Mouse (Mus musculus) CH12.LX (cell line): ENCODE data around the gene Pdia3. TPM values are rescaled to one million over a fixed set of nuclear protein-coding genes. Genes with fewer than 3 reads are reported as not detected.
"Not testable (repeated sequence)": the region's sequence is repeated elsewhere in the genome, so short reads cannot be mapped to it uniquely, and the experiment has no call there.

Source experiments
- DNase-seq: peaks from one replicate; pipeline ENCODE4 v3.0.0-alpha.2; 2013; ENCODE audit errors: extremely low read depth
- H3K27ac ChIP-seq: 2 replicates; pipeline ENCODE4 v1.5.1; 2012; ENCODE audit warnings: low read depth, mild to moderate bottlenecking, control low read depth, moderate library complexity; ENCODE audit not compliant: insufficient read depth
- H3K27me3 ChIP-seq: replicated peaks from 2 replicates; pipeline ENCODE3; 2012; ENCODE audit warnings: inconsistent platforms
- H3K36me3 ChIP-seq, 2 experiments: replicated peaks in 1 of 2; 2 replicates each; pipeline versions ENCODE3 to v1.6.1; 2012; ENCODE audit warnings: inconsistent platforms in 1 of 2, low read length in 1 of 2, mild to moderate bottlenecking in 1 of 2, mixed read lengths in 1 of 2, moderate library complexity in 1 of 2; ENCODE audit not compliant: control insufficient read depth in 1 of 2, insufficient read depth in 1 of 2
- H3K4me1 ChIP-seq, 2 experiments: 2 replicates each; pipeline ENCODE4 v1.6.1; 2012; ENCODE audit warnings: inconsistent platforms in 1 of 2, moderate library complexity in 1 of 2; ENCODE audit not compliant: insufficient read depth in 2 of 2, control insufficient read depth in 1 of 2
- H3K4me2 ChIP-seq: 2 replicates; pipeline ENCODE4 v1.6.1; 2012; ENCODE audit warnings: low read depth, mild to moderate bottlenecking, control low read depth; ENCODE audit not compliant: poor library complexity, insufficient read depth, severe bottlenecking
- H3K4me3 ChIP-seq, 3 experiments: fragments of 150-350 bp in 1 of 3; sonication (generic) in 1 of 3; replicated peaks in 1 of 3; 2 replicates each; pipeline versions ENCODE3 to v1.5.1; 2011 to 2012; ENCODE audit warnings: low read depth in 2 of 3, low read length in 2 of 3, mild to moderate bottlenecking in 2 of 3, moderate library complexity in 2 of 3, control low read depth in 1 of 3, improper control_type of control experiment in 1 of 3, inconsistent platforms in 1 of 3, mixed read lengths in 1 of 3; ENCODE audit not compliant: poor library complexity in 1 of 3
- H3K79me2 ChIP-seq: replicated peaks from 2 replicates; pipeline ENCODE4 v1.6.1; 2012; ENCODE audit warnings: mild to moderate bottlenecking, moderate library complexity; ENCODE audit not compliant: control insufficient read depth, poor library complexity, insufficient read depth, severe bottlenecking; ENCODE audit errors: extremely low read depth
- H3K9ac ChIP-seq: 2 replicates; pipeline ENCODE4 v1.6.1; 2012; ENCODE audit warnings: low read depth, mild to moderate bottlenecking, control low read depth, moderate library complexity; ENCODE audit not compliant: insufficient read depth
- H3K9me3 ChIP-seq: replicated peaks from 2 replicates; pipeline ENCODE3; 2012; ENCODE audit warnings: low read length, inconsistent platforms, mixed read lengths
- ELF1 ChIP-seq: IDR thresholded peaks from 2 replicates; pipeline ENCODE4 v1.6.1; 2014; ENCODE audit warnings: low read depth, mild to moderate bottlenecking, inconsistent platforms, low read length, improper control_type of control experiment
- HCFC1 ChIP-seq: IDR thresholded peaks from 2 replicates; pipeline ENCODE4 v1.6.1; 2012; ENCODE audit warnings: low read depth, mild to moderate bottlenecking, inconsistent platforms, low read length, improper control_type of control experiment
- KAT2A ChIP-seq: IDR thresholded peaks from 2 replicates; pipeline ENCODE4 v1.6.1; 2012; ENCODE audit warnings: low read length, improper control_type of control experiment, inconsistent platforms; ENCODE audit not compliant: insufficient replicate concordance
- MXI1 ChIP-seq: IDR thresholded peaks from 2 replicates; pipeline ENCODE4 v1.6.1; 2011; ENCODE audit warnings: mild to moderate bottlenecking, low read depth, low read length, improper control_type of control experiment
- NELFE ChIP-seq: IDR thresholded peaks from 2 replicates; pipeline ENCODE4 v1.6.1; 2011; ENCODE audit warnings: low read depth, low read length, improper control_type of control experiment
- NRF1 ChIP-seq: IDR thresholded peaks from 2 replicates; pipeline ENCODE4 v1.6.1; 2014; ENCODE audit warnings: low read depth, mild to moderate bottlenecking, inconsistent platforms, low read length, improper control_type of control experiment, moderate library complexity
- POLR2A ChIP-seq: IDR thresholded peaks from 2 replicates; pipeline ENCODE4 v1.6.1; 2011; ENCODE audit warnings: low read depth, mild to moderate bottlenecking, improper control_type of control experiment, low read length
- SIN3A ChIP-seq: IDR thresholded peaks from 2 replicates; pipeline ENCODE4 v1.6.1; 2012; ENCODE audit warnings: low read length, improper control_type of control experiment, inconsistent platforms
- TBP ChIP-seq: conservative IDR thresholded peaks from 2 replicates; pipeline ENCODE4 v1.6.1; 2011; ENCODE audit warnings: low read depth, low read length, improper control_type of control experiment
- TCF12 ChIP-seq: IDR thresholded peaks from 2 replicates; pipeline ENCODE4 v1.6.1; 2014; ENCODE audit warnings: low read depth, mild to moderate bottlenecking, inconsistent platforms, low read length, improper control_type of control experiment
- ZMIZ1 ChIP-seq: IDR thresholded peaks from 2 replicates; pipeline ENCODE4 v1.6.1; 2012; ENCODE audit warnings: low read depth, mild to moderate bottlenecking, inconsistent platforms, low read length, improper control_type of control experiment
- ZNF384 ChIP-seq: IDR thresholded peaks from 2 replicates; pipeline ENCODE4 v1.6.1; 2012; ENCODE audit warnings: low read depth, low read length, improper control_type of control experiment, inconsistent platforms
- dilution Hi-C: fragments of 300-500 bp; cut with MboI; formaldehyde crosslinking; loops from 2 replicates; pipeline ENCODE4 v1.14.3; 2020; ENCODE audit warnings: low sequenced_read_pairs; ENCODE audit not compliant: extremely low pct_unique_long_range_greater_than_20kb, extremely low pct_ligation_motif_present
- in situ Hi-C: fragments of 300-500 bp; cut with MboI; formaldehyde crosslinking; loops from 3 replicates; pipeline ENCODE4 v1.14.3; 2019; ENCODE audit warnings: low sequenced_read_pairs, low pct_ligation_motif_present, low pct_unique_long_range_greater_than_20kb, mixed read lengths
- polyA plus RNA-seq: library from polyadenylated mRNA; unstranded; fragments of >175 nt; gene quantifications from 2 replicates; pipeline ENCODE4 v1.2.1, GENCODE M21; 2012; ENCODE audit warnings: low read depth; ENCODE audit not compliant: insufficient read length
- total RNA-seq, 2 experiments: library from RNA; depleted of rRNA; stranded (reverse); fragments of 300-350 nt in 1 of 2; fragments of >200 nt in 1 of 2; gene quantifications; 2 replicates each; pipeline ENCODE4 v1.2.3; 2012 to 2014

Gene Pdia3
- total and polyA plus RNA-seq, 3 experiments = 54.5 to 406 (median 169) TPM

DNA sequence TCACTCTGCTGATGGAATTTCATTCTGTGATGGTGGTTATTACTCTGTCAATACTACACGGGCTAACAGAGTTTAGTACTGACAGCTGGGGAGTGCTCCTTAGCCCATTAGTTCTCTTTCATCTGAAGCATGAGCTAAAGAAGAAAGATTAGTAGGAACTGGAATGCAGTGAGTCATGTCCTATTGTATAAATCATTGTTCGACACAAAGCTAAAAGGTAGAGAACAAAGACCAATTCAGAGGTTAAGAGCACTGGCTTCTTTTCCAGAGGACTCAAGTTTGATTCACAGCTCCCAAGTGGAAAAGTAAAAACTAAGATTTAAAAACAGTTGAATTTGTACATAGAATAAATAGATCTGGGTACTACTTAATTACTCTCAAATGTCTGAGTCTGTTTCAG lies 46.5 kb downstream of the Pdia3 start:
- in situ Hi-C loops = no loop called here
- H3K4me2 ChIP-seq = no peak overlapping the region
- peaks cover 5 to 27% of the 10 kb centered on the region in 2 experiments for H3K36me3 ChIP-seq
- dilution Hi-C loops = no loop called here
- no peak overlapping the region for H3K9ac ChIP-seq
- H3K9me3 ChIP-seq = no peaks in the 10 kb centered on the region
- peaks cover 0 to 18% of the 10 kb centered on the region in 2 experiments; a peak in 2 of 4 replicates for H3K4me1 ChIP-seq
- no peak overlapping the region for H3K27ac ChIP-seq
- H3K4me3 ChIP-seq = no peak overlapping the region
- no peak for DNase-seq
- TF ChIP-seq ZNF384 (no peak), MXI1 (no peak)
- H3K79me2 ChIP-seq = 0 out of 2 replicates have a peak, but pooled peaks cover 2% of the 10 kb centered on the region
- H3K27me3 ChIP-seq = no peaks in the 10 kb centered on the region

DNA sequence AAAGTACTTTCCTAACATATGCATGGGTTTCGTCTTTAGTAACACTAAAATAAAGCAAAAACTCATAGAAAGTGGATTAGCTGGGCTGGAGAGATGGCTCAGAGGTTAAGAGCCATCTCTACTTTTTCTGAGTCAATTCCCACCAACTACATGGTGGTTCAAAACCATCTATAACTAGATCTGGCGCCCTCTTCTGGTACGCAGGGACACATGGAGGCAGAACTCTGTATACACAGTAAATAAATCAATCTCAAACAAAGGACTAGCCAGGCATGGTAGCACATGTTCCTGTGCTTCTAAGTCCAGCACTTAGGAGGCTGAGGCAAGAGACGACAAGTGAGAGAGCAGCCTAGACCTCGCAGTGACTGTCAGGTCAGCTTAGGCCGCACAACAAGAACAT lies 55.4 kb downstream of the Pdia3 start:
- dilution Hi-C loops = not testable (repeated sequence)

DNA sequence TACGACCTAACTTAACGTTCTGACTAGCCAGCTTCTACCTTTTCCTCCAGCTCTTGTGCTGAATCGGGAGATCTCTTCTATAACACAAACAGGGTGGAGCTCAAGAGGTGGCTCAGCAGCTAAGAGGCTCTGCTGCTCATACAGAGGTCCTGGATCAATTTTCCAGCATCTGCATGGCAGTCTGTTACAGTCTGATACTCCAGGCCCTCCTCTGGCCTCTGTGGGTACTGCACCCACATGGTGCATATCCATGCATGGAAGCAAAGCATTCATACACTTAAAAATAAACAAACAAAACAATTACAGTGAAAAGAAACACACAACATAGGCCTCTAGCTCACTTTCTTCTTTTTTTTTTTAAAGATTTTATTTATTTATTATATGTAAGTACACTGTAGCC lies 59.2 kb downstream of the Pdia3 start:
- in situ Hi-C loops, H3K4me2 ChIP-seq, dilution Hi-C loops, H3K9ac ChIP-seq, H3K4me1 ChIP-seq, H3K27ac ChIP-seq, H3K4me3 ChIP-seq, H3K79me2 ChIP-seq, H3K9me3 ChIP-seq, H3K27me3 ChIP-seq, DNase-seq: not testable (repeated sequence)
- peaks cover 12% of the 10 kb centered on the region in 2 experiments for H3K36me3 ChIP-seq

More for the DNA sequence above, 55.4 kb downstream of the Pdia3 start:
- H3K36me3 ChIP-seq, in situ Hi-C loops, H3K27ac ChIP-seq, H3K27me3 ChIP-seq, H3K9me3 ChIP-seq, H3K4me1 ChIP-seq, DNase-seq, H3K4me3 ChIP-seq, H3K9ac ChIP-seq, H3K4me2 ChIP-seq, H3K79me2 ChIP-seq: not testable (repeated sequence)

DNA sequence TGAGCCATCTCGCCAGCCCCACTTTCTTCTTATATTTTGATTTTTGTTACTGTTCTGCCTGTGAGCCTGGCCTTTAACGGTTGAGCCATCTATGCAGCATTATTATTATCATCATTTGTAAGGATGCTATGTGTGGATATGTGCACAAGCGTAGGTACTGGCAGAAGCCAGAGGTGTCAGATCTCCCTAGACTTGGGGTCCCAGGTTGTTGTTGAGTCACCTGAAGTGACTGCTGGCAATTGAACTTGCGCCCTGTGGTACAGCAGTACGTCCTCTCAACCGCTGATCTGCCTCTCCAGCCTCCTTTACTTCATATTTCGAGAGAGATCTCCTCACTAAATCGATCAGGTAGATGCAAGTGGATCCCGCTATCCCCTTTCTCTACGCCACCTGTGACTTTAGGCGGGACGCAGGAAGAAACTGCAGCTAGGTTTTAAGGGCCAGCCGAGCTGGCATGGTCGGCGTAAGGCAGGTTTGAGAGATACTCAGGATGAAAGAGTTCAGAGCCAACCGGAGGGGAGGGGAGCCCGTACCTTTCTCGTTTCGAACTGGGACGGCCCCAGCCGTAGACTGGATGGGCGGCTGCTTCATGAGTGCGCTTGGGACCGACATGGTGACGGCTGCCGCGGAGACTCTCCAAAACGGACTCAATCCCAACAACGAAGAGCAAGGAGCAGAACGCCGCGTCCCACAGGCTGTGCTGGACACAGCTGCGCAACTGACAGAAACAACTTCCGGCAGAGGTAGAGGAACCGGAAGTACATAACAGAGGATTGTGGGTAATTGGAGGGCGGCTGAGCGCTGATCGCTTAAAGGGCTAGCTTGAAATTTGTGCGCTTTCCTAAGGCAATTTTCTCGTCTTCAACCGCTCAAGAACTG lies 60.0 kb downstream of the Pdia3 start, which contains the start of gene Mfap1b:
Gene Mfap1b, minus strand, starts transcription at position 767 of the 879 bp plus-strand sequence.
- H3K27ac ChIP-seq, in situ Hi-C loops, H3K4me1 ChIP-seq, H3K79me2 ChIP-seq, H3K27me3 ChIP-seq, dilution Hi-C loops, H3K9me3 ChIP-seq: not testable (repeated sequence)
- Histone ChIP-seq H3K36me3 (peaks cover 12% of the 10 kb centered on the region in 2 experiments), H3K4me3 (peak within 1 kb of the TSS; percentile 57 to 88 (median 58)), H3K9ac (peak within 1 kb of the TSS; percentile 88), H3K4me2 (peak within 1 kb of the TSS; percentile 55)
- peak; percentile 91 for DNase-seq
- peak; percentile 98 for TF ChIP-seq SIN3A
- TF ChIP-seq TCF12 = peak; percentile 73
- TF ChIP-seq MXI1 = peak; percentile 62
- 0 out of 2 replicates have a peak, but pooled peaks have one; percentile 39 for TF ChIP-seq ZMIZ1
- TF ChIP-seq NRF1 = peak; percentile 73
- TF ChIP-seq NELFE = peak; percentile 93
- peak; percentile 88 for TF ChIP-seq POLR2A
- peak; percentile 82; the same call in 1 of the 2 replicates for TF ChIP-seq KAT2A
- TF ChIP-seq TBP = peak; percentile 90
- TF ChIP-seq ELF1 = peak; percentile 91
- peak; percentile 89 for TF ChIP-seq HCFC1
